8 mouse cellular contexts compared by ENCODE assay signal in the genomic region with DNA sequence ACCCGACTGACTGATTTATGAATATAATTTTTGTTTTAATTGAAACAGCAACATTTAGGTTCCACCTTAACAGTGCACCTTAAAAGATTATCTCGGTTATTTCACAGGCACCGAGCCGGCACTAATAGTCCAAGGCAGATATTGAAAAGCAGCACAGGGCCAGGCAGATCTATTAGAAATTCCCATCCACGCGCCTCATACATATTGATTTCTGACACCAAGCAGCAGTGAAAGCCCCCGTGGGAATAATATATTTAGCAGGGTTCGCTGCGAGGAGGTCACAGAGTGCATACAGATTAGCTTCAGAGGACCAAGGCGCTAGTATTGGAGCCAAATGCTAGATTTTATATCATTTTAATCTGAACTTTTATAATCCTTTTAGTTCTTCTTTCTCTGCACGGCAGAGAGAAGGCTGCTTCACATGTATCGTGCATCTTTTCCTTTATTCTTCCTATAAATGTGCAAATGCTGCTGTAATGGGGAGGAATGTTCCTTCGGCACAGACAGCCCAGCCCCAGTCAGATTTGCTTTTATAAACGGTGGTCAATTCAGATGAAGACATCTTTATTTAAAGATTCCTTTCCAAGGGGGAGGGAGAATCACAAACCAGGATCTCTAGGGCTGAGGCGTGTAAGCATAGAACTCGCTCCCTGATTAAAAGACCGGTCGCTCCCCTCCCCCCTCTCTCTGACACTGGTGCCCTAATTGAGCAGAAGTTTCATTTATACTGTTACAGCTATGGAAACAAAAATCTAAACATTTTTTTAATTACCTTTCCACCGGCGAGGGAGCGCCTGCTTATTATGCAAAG.
DNase-seq lines count a peak whose midpoint lies in the region; ATAC-seq and TF ChIP-seq lines count a peak whose summit lies in the region.

No protein-coding gene starts in this region.

- no peaks in the 10 kb centered on the region for H3K27me3 ChIP-seq in CH12.LX (replicated peaks)
- no peaks in the 10 kb centered on the region for H3K27me3 ChIP-seq in embryonic facial prominence, embryonic 11.5 days (ENCODE audit: control insufficient read depth, insufficient read depth, low read length)
- no peaks in the 10 kb centered on the region for H3K27me3 ChIP-seq in hindbrain, embryonic 12.5 days
- no peaks in the 10 kb centered on the region for H3K27me3 ChIP-seq in midbrain, embryonic 12.5 days

- H3K27ac ChIP-seq in CH12.LX (ENCODE audit: insufficient read depth, low read depth): no peak overlapping the region
- no peak overlapping the region for H3K27ac ChIP-seq in embryonic facial prominence, embryonic 11.5 days (replicated peaks; ENCODE audit: low read depth, low read length)
- H3K27ac ChIP-seq in hindbrain, embryonic 12.5 days: peak overlapping the region; percentile 89
- peak overlapping the region; percentile 90 for H3K27ac ChIP-seq in midbrain, embryonic 12.5 days (replicated peaks)

- TF ChIP-seq RAD21 in CH12.LX (IDR thresholded peaks at IDR 0.05; ENCODE audit: low read depth, low read length): no peak

- no peak overlapping the region for H3K9ac ChIP-seq in CH12.LX (ENCODE audit: insufficient read depth, low read depth)
- H3K9ac ChIP-seq in embryonic facial prominence, embryonic 11.5 days (replicated peaks; ENCODE audit: low read length): no peak overlapping the region
- H3K9ac ChIP-seq in hindbrain, embryonic 12.5 days: no peak overlapping the region
- H3K9ac ChIP-seq in midbrain, embryonic 12.5 days (replicated peaks): no peak overlapping the region

- H3K4me2 ChIP-seq in CH12.LX (ENCODE audit: insufficient read depth, low read depth, poor library complexity, severe bottlenecking): peak overlapping the region; percentile 37
- H3K4me2 ChIP-seq in embryonic facial prominence, embryonic 11.5 days (ENCODE audit: low read depth, low read length): peak overlapping the region; percentile 1; the same call in 1 of the 2 replicates
- H3K4me2 ChIP-seq in hindbrain, embryonic 12.5 days (replicated peaks): peak overlapping the region; percentile 50
- H3K4me2 ChIP-seq in midbrain, embryonic 12.5 days (replicated peaks): peak overlapping the region; percentile 54

- TF ChIP-seq EP300 in CH12.LX (IDR thresholded peaks at IDR 0.05; ENCODE audit: low read length): no peak

- H3K36me3 ChIP-seq in CH12.LX (replicated peaks in 1 of 2; ENCODE audit: control insufficient read depth in 1 of 2, insufficient read depth in 1 of 2, low read length in 1 of 2): no peaks in the 10 kb centered on the region
- no peaks in the 10 kb centered on the region for H3K36me3 ChIP-seq in embryonic facial prominence, embryonic 11.5 days (replicated peaks; ENCODE audit: control insufficient read depth, insufficient read depth, low read depth, low read length)
- no peaks in the 10 kb centered on the region for H3K36me3 ChIP-seq in hindbrain, embryonic 12.5 days
- no peaks in the 10 kb centered on the region for H3K36me3 ChIP-seq in midbrain, embryonic 12.5 days

- DNase-seq in adrenal gland, postnatal 10 days: peak; percentile 27
- DNase-seq in adrenal gland, postnatal 4 days (ENCODE audit: low spot score in 2 of 2): no peak
- no peak for DNase-seq in CH12.LX (ENCODE audit: extremely low read depth)
- peak; percentile 43 for DNase-seq in embryonic facial prominence, embryonic 11.5 days (ENCODE audit: low spot score)
- DNase-seq in gastrocnemius, postnatal 36 days: no peak

- no peaks in the 10 kb centered on the region for H3K9me3 ChIP-seq in CH12.LX (replicated peaks; ENCODE audit: low read length)
- H3K9me3 ChIP-seq in embryonic facial prominence, embryonic 11.5 days (replicated peaks; ENCODE audit: control insufficient read depth, low read length): no peaks in the 10 kb centered on the region
- no peaks in the 10 kb centered on the region for H3K9me3 ChIP-seq in hindbrain, embryonic 12.5 days (replicated peaks)
- no peaks in the 10 kb centered on the region for H3K9me3 ChIP-seq in midbrain, embryonic 12.5 days

- H3K79me2 ChIP-seq in CH12.LX (replicated peaks; ENCODE audit: control insufficient read depth, extremely low read depth, insufficient read depth, poor library complexity, severe bottlenecking): no peaks in the 10 kb centered on the region

- in situ Hi-C loops in CH12.LX (cut with MboI; ENCODE audit: low pct_ligation_motif_present, low pct_unique_long_range_greater_than_20kb, low sequenced_read_pairs): no loop called here

- dilution Hi-C loops in CH12.LX (cut with MboI; ENCODE audit: extremely low pct_ligation_motif_present, extremely low pct_unique_long_range_greater_than_20kb, low sequenced_read_pairs): no loop called here

- intact Hi-C loops in gastrocnemius, postnatal 36 days (cut with DNase I): no loop called here

- H3K4me1 ChIP-seq in CH12.LX (ENCODE audit: control insufficient read depth in 1 of 2, insufficient read depth in 2 of 2): peaks cover 0 to 2% of the 10 kb centered on the region in 2 experiments; a peak in 1 of 4 replicates
- no peaks in the 10 kb centered on the region; the same call in 1 of the 2 replicates for H3K4me1 ChIP-seq in embryonic facial prominence, embryonic 11.5 days (ENCODE audit: control insufficient read depth, insufficient read depth, low read length)
- peaks cover 48% of the 10 kb centered on the region for H3K4me1 ChIP-seq in hindbrain, embryonic 12.5 days
- peaks cover 61% of the 10 kb centered on the region for H3K4me1 ChIP-seq in midbrain, embryonic 12.5 days

- no peak for TF ChIP-seq CTCF in CH12.LX (conservative IDR thresholded peaks at IDR 0.05 in 1 of 2, IDR thresholded peaks at IDR 0.05 in 1 of 2; ENCODE audit: low read depth in 2 of 2, low read length in 2 of 2)

- WGBS in embryonic facial prominence, embryonic 11.5 days: 21% methylated on average over 21 of the region's 21 CpGs
- 17% methylated on average over 21 of the region's 21 CpGs for WGBS in hindbrain, embryonic 12.5 days
- WGBS in midbrain, embryonic 12.5 days: 5% methylated on average over 21 of the region's 21 CpGs

- TF ChIP-seq POLR2A in CH12.LX (IDR thresholded peaks at IDR 0.05; ENCODE audit: low read depth, low read length): no peak

- H3K4me3 ChIP-seq in CH12.LX (replicated peaks in 1 of 3; ENCODE audit: low read depth in 2 of 3, low read length in 2 of 3, poor library complexity in 1 of 3): no peak overlapping the region
- H3K4me3 ChIP-seq in embryonic facial prominence, embryonic 11.5 days (ENCODE audit: low read depth, low read length): 0 out of 2 replicates have a peak overlapping the region, but pooled peaks have one; percentile 5
- H3K4me3 ChIP-seq in hindbrain, embryonic 12.5 days: peak overlapping the region; percentile 19
- H3K4me3 ChIP-seq in midbrain, embryonic 12.5 days: peak overlapping the region; percentile 29

- ATAC-seq in embryonic facial prominence, embryonic 11.5 days (replicated peaks; ENCODE audit: insufficient number of reproducible peaks, low FRiP score, low TSS enrichment, low read depth): peak; percentile 57
- peak; percentile 95 for ATAC-seq in hindbrain, embryonic 12.5 days (ENCODE audit: low FRiP score)
- peak; percentile 93 for ATAC-seq in midbrain, embryonic 12.5 days (ENCODE audit: low FRiP score, low read depth)
- no peak for ATAC-seq in megakaryocyte, adult 5-6 weeks (ENCODE audit: poor library complexity, severe bottlenecking)

TF ChIP-seq in CH12.LX, 34 proteins besides CTCF, POLR2A, EP300 and RAD21:
- no peak for TF ChIP-seq JUN (IDR thresholded peaks at IDR 0.05; ENCODE audit: insufficient read depth, low read depth, low read length)
- TF ChIP-seq GABPA (IDR thresholded peaks at IDR 0.05; ENCODE audit: insufficient replicate concordance, low read depth, low read length): no peak

Comparison
In these comparisons a context has a peak if more than half of its experiments do, and no peak if none do; other contexts are left out.
1. DNase-seq: peak in adrenal gland, postnatal 10 days (single experiment) and embryonic facial prominence, embryonic 11.5 days (single experiment); none in adrenal gland, postnatal 4 days (0 of 2), CH12.LX (single experiment) and gastrocnemius, postnatal 36 days (0 of 2).
2. H3K27ac ChIP-seq: peak in hindbrain, embryonic 12.5 days (single experiment) and midbrain, embryonic 12.5 days (single experiment); none in CH12.LX (single experiment) and embryonic facial prominence, embryonic 11.5 days (single experiment).
3. H3K4me2 ChIP-seq: peak in every context shown above with its lines; median percentile 54 in midbrain, embryonic 12.5 days; 50 in hindbrain, embryonic 12.5 days; 37 in CH12.LX; 1 in embryonic facial prominence, embryonic 11.5 days.
4. H3K4me3 ChIP-seq: peak in embryonic facial prominence, embryonic 11.5 days (single experiment), hindbrain, embryonic 12.5 days (single experiment) and midbrain, embryonic 12.5 days (single experiment); none in CH12.LX (0 of 3).